Mouse (Mus musculus) natural killer cell, adult 2 months (primary cell): ENCODE data around the gene Art2b.
A peak's percentile ranks its signal among the peaks of the same experiment; 100 is the strongest.
"Not testable (repeated sequence)": the region's sequence is repeated elsewhere in the genome, so short reads cannot be mapped to it uniquely, and the experiment has no call there.

ENCODE experiments used
- DNase-seq, 2 experiments: peaks; one replicate each; pipeline ENCODE4 v3.0.0; 2022; ENCODE audit warnings: low spot score in 2 of 2

Gene Art2b

DNA sequence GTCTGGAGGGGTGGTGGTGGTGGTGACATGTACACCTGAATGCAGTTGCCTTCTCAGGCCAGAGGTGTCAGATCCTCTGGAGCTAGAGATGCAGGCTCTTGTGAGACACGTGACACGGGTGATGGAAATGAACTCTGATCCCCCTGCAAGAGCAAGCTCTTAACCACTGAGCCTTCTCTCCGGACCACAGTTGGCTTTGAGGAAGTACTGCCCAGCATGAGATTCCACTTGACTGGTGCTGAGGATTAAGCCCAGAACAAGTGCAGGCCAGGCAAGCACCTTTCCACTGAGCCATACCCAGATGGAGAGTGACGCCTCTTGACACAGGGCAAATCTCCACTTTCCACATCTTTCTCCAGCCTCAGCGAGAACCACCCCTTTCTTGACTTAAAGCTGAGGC, 26.0 kb downstream of the Art2b start:
- not testable (repeated sequence) for DNase-seq

DNA sequence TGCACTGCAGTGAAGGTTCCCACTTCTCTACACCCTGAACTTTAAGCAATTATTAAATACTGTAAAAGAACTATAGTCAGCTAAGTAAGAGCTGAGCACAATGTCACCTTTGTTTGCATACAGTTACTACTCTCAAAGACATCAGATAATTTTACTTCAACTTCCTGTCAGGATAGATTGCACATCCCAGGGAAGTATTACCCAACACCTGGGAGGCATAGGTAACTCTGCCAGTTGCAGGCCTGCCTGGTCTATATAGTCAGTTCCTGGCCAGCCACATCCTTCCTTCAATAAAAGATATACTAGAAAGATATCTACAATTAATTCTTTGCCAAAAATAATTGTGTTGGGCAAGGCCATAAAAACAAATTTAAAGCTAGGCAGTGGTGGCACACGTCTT, 28.0 kb downstream of the Art2b start:
- DNase-seq: no peak

DNA sequence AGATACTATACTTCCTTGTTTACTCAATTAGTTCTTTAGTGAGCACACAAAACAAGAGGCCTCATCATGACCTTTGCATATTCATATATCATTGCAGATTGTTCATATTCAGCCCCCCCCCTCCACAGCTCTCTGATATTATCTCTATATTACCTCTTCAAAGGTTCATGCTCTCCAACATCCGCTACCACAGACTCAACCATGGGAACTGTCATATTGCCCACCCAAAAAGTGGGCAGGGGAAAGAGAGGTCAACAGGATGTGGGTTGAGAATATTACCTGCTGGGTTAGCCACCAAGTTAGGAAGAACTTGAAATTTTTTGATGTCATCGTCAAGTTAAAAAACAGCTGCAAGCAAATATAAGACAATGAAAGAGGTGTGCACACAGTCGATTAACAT, 29.9 kb downstream of the Art2b start:
- DNase-seq: peak; percentile 26 to 28

DNA sequence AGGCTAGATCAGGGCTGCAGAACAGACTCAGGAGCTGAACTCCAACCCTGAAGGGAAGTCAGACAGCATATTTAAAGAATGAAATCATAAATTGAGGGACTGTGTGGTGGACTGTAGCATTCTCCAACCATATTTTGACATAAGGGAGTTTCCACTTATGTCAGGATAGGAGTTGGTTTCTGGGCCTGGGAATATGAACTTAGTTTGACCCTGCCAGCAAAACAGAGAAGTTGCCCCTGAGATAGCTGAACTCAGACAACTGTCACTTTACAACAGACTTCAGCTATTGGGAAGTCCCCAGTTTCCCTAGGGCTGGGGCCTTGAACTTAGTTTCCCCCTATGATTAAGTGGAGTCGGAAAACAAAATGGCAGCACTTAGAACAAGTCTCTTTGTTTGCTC, 33.9 kb downstream of the Art2b start:
- DNase-seq: no peak

DNA sequence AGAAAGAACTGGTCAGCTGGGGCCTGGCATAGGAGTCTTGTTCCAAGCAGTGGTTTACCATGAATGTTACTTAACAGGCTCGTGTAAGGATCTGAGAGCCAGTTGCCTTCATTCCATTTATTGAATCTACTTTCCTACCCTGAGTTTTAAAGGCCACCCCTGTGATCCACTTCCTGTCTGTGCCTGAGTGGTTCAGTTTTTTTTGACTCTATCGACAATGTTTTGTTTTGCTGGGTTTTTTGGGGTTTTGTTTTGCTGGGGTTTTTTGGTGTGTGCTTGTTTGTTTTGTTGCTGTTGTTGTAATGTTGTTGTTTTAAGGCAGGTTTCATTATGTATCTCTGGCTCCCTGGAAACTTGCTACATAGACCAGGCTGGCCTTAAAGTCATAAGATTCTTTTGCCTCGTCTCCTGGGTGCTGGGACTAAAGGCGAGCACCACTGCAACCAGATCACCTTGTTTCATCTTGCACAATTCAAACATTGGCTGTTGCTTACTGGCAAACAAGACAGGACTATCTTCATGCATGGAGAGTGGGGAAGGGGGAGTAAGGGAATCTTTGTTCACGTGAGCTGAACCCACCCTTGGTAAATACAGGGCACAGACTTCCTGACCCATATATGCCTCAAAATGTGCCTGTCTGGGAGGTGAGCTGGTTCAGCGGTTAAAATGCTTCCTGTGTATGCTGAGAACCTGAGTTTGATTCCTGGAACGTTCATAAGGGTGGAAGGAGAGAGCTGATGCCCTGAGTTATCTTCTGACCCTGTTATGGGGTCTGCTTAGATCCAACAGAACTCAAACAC, 34.5 kb downstream of the Art2b start:
- no peak for DNase-seq

DNA sequence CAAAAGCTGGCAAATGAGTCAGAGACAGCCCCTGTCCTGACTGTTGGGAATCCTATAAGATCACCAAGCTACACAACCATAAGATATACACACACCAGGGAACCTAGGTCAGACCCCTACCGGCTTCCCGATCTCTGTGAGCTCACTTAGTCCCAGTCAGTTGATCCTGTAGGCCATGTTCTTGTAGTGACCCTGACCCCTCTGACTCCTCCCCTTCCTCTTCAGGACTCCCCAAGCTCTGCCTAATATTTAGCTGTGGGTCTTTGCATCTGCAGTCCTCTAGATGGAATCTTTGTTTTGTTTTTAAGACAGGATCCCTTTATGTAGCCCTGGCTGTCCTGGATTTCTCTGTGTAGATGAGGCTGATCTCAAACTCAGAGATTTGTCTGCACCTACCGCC, 36.1 kb downstream of the Art2b start:
- DNase-seq: no peak

DNA sequence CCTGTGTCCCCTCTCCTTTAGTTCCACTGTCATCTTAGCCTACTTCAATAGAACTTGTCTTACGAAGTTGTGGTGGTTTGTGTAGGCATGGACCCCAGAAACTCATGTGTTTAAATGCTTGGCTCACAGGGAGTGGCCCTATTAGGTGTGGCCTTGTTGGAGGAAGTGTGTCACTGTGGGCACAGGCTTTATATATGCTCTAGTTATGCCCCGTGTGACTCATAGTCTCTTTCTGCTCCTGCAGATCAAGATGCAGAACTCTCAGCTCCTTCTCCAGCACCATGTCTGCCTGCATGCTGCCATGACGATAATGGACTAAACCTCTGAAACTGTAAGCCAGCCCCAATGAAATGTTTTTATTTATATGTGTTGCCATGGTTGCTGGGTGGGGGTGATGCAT, 37.7 kb downstream of the Art2b start:
- peak; percentile 47 to 49 for DNase-seq

DNA sequence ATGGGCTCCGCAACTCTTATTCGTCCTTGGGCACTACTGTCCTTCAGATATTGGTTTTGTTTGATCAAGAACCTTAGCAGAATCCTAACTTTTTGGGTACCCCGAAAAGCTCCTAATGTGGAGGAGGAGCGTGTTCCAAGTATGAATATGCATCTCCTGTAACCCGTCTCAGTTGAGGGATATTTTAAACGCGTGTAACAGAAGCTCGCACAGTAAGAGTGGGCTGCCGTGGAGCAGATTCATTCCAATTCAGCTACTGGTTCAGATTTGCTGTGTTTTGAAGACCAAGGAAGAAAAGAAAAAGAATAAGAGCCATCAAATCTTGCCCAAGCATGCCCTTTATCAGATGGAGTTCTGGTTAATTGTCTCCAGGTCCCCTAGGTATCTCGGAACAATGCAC, 43.7 kb downstream of the Art2b start:
- no peak for DNase-seq

DNA sequence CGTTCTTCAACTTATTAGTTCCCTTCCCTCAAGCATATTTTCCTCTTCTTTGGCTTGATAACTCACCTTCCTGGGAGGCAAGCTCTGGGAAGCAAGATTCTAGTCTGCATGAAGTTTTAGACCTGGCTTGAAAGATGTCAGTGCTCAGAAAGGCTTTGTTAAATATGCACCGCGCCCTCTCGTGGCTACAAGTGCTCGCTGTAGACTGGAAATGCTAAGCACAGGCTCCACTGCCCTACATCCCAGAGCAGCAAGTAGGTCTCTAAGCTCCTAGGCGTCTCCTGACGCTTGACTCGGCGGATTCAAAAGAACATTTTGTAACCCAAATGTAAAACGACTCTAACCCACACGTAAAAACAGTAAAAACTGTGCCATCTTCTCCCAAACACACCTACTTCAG, 44.3 kb downstream of the Art2b start:
- DNase-seq: peak; percentile 49 to 73

DNA sequence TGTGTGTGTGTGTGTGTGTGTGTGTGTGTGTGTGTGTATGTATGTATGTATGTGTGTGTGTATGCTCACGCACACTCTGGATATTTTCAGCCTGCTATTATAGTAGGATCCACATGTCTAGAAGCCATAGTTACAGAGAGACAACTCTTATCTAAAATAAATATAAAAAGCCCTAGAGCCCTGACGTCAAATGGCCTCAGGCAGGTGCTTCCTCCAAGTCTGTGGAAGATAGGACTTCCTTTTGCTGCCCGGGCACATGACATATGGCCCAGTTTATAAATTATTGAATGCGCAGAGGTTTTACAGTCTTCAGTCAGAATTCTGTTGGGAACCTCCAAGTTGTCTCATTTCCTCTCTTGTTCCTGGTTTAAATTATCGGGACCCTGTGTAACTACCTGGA, 44.7 kb downstream of the Art2b start:
- peak in 1 of 2 experiments; percentile 27 for DNase-seq

DNA sequence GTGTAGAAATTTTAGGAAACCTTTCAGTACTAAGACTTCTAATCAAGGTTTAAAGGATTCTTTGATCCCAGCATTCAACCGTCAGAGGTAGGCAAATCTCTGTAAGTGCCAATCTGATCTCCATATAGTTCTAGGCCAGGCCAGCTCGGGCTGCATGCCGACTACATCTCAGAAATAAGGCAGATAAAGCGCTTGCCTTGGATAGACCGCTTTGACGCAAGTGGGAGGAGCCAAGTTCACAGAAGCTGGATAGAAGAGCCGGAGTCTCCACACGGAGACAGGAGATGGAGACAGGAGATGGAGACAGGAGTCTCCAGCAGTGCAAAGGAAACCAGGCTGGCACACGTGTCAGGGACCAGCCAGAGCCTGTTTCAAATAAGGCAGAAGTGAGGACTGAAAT, 45.6 kb downstream of the Art2b start:
- no peak for DNase-seq

DNA sequence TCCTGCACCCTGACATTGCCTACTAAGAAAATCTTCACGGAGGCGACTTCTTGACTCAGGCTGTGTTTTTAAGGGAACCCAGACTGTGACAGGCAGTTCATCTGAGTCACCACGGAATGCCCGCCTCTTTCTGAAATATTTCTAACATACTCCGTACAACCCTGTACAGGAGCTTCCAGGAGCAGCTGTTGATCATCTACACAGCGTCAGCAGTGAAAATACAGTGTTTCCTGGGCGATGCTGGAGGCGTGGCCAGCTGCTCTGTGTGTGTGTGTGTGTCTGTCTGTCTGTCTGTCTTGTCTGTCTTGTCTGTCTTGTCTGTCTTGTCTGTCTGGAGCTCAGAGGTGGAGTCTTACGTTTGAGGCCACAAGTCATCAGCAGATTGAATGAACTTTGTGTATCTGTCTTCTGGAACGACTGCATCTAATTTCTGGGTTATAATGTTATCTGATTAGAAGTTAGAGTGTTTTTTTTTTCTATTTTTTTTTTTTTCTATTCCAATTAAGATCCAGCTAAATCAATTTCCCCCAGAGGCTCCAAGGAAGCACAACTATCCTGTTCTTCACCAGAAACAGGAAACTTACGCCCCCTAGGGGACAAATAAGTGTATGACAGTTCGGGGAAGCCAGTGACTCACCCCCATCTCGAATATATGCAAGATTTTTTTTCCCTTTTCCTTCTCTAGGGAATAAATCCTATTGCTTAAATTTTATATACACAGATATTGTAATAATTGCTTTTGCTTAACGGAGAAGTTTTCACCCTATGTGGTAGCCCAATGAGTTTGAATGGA, 47.1 kb downstream of the Art2b start:
- DNase-seq: peak; percentile 40 to 64

DNA sequence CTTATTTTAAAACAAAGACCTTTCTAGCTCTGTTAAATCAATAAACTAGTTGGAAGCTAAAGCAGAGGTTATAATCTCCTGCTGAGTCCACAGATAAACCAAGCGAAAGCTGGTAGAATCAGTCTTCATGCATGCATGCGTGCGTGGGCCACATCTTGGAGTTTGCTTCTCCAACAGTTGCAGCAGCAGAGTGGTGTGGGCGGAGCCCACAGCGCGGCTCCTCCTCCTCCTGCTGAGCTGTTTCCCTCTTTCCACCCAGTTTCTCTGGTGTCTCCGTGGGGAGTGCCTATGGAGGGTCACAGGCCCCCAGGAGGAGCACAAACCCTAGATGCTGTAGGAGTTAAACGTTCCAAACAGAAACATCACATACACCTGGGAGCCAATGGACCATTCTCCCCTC, 47.9 kb downstream of the Art2b start:
- no peak for DNase-seq

DNA sequence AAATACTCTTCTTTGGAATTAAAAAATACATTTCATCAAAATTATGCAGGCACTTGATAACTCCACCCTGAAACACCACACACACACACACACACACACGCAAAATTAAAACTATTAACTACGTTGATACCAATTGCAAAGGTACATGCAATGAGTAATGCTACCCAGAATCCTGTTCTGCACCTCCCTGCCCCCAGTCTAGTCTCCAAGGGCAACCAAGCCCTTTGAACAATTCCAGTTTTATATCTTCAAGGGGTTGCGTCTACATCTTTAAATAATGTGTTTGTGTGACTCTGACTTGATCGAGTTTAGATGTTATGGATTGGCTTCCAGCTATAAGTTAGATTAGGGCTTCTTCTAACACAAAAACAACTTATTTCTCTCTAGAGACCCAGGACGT, 49.9 kb downstream of the Art2b start:
- DNase-seq: no peak

DNA sequence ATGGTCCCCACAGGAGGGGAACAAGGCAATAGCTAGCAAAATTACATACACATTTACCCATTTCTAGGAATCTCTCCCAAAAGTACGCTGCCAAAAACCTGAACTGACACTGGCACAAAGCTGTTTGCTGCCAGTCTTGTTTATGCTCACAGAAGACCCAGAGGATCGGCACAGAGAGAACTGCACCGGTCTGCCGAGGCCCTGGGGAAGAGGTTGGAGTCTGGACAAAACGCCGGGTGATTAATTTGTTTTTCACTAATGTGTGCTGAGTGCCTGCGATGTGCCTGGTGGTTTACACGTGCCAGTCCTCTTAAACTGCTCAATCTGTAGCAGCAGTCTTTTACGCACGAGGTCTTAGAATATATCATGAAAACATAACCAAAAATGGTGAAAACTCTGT, 50.3 kb downstream of the Art2b start:
- DNase-seq: no peak

DNA sequence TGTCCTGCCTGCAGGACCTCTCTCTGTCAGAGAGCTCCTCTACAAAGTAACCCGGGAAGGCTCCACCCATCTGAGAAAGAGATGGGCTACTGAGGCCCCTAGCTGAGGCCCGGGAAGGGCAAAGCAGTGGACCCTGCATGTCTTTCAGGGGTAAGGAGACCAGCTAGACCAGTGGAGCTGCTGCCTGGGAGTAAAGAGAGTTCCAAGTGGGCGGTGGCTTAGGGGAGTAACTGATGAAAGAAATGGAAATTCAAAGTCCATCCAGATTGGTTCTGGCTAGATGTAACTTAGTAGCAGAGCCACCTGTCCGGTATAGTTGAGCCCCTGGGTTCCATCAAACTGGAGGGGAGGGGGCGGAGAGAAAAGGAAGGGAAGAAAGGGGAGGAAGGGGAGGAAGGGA, 51.0 kb downstream of the Art2b start:
- DNase-seq: no peak
